Mouse (Mus musculus) left cerebral cortex, postnatal 10 days (tissue): Measurements from ENCODE around the gene Hsd17b13. TPM values are rescaled to one million over a fixed set of nuclear protein-coding genes. Genes with fewer than 3 reads are reported as not detected.
A peak's percentile ranks its signal among the peaks of the same experiment; 100 is the strongest.
"Not testable (repeated sequence)": the region's sequence is repeated elsewhere in the genome, so short reads cannot be mapped to it uniquely, and the experiment has no call there.

Experiments used
- DNase-seq, 2 experiments: peaks; one replicate each; pipeline ENCODE4 v3.0.0; 2021 to 2022; ENCODE audit warnings: low spot score in 2 of 2, mixed read lengths in 1 of 2; ENCODE audit errors: extremely low spot score in 1 of 2
- intact Hi-C: fragments of 180-260 bp; cut with DNase I; formaldehyde crosslinking; loops from one replicate; pipeline ENCODE4 v1.15.1; 2025
- total RNA-seq, 2 experiments: library from RNA; stranded (reverse); gene quantifications; 2 replicates each; pipeline ENCODE4 v1.2.3; 2021

The Hsd17b13 gene
- total RNA-seq, 2 experiments from 2014 or later = 1.3 to 1.9 TPM

DNA sequence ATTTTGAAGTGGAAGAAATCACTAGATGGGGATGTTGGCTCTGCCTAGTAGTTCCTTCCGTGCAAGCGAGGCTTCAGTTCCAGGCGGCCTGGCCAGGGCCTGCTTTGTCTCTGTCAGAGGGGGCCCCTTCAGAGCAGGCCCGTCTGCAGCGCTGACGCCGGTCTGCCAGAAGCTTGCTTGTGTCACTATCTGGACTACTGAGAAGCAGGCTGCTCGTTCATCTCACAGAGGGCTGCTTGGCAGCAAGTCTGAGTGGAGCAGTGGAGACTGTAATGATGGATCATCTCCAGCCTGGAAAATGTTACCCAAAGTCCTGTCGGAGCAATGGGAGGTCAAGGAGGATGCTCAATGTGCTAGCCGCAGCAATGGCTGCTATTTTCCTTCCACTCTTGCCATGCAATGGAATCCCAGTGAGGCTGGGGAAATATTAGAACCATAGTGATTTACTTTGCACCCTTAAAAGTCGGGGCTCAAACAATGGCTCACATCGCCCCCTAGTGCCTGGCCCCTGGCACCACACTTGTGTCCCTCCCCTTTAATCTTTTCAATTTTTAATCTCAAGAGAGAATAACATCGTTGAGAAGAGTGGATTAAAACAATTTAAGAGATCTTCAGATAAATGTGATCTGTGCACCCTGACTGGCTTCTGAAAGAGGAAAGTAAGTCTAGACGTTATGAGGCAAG, 40.2 kb downstream of the Hsd17b13 start:
- intact Hi-C loops = no loop called here
- no peak for DNase-seq

DNA sequence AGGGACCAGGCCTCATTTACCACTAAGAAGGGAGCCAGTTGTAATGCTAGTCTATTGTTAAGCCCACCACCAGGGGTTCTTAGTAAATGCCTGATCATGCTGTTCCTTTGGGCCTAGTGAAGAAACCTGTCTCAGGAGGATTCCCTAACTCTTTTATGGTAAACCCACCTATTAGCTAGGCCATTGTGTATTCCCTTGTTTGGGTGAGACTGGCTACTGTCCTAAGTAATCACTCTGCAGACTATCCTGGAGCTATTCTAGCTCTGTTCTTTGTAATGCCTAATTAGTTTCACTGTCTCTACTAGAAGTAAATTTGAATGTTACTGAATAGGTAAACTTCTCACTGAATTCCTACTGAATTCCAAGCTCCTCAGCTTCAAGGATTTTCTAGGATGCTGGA, 45.3 kb downstream of the Hsd17b13 start:
- DNase-seq, intact Hi-C loops: not testable (repeated sequence)

DNA sequence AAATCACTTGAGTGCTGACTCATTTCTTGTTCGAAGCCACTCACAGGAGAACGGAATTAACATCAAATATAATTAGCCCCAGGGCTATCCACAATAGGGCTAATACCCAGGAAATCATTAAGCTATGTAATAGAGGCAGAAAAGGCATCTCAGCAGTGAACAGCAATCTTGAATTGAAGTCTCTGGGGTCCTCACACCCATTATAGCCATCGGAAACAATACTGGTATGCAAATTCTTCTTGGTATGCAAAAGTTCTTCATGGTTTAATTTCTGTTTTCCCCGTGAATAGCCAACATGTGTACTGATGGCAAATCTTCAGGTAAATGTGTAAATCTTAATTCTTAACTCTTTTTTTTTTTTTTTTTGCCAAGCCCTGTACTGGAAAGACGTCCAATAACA, 46.7 kb downstream of the Hsd17b13 start:
- DNase-seq = no peak
- intact Hi-C loops = no loop called here

DNA sequence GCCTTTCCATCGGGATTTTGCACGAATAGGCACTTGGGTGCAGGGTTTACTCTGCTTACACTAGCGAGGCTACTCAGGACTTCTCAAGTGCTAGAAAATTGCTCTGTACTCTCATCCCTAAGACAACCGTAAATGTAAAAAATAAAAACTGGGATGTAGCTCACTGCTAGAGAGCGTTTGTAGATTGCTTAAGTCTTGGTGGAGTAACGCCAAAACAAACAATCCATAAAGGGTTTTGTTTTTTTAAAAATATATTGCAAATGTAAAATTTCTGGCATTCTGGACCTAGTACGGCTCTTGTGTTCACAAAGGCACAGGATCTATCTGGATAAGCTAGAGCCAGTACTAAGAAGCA, 49.0 kb downstream of the Hsd17b13 start:
- no peak for DNase-seq
- intact Hi-C loops = loop anchor here (2.0 to 10.0 kb wide), 2 partner anchors 71 to 573 kb away; no protein-coding TSS in a partner anchor

DNA sequence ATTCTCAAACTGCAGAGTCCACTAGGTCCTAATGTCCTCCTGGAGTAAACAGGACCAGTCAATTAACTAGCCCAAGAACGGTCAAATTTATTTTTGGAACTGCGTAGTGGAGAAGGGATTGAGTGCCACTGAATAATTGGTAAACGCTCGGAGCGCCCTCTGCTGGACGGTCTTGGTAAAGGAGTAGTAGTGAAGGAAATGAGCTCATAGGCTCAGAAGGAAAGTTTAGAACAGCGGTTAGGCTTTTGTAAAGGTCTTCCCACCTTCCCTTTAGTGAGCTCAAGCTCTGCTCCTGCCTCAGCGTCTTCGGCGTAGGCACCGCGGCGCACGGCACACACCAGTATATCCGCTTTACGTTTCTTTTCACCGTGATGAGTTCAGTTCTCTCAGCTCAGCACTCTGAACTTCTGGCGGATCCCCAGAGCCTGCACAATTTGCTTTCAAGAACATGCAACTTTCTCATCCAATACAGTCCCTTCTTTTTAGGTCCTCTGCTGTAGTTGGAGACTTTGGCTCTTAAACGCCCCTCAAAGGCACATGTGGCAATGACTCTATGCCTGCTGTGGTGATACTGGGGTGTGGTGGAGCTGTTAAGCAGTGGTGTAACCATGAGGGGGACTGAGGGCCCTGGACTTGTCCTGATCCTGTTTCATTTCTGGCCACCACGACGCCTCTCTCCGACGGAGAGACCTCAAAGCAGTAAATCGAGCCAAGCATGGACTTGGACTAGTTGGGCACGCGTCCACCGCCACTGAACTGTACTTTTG, 49.6 kb downstream of the Hsd17b13 start:
- intact Hi-C loops = loop anchor here (2.0 to 10.0 kb wide), 2 partner anchors 71 to 573 kb away; no protein-coding TSS in a partner anchor

DNA sequence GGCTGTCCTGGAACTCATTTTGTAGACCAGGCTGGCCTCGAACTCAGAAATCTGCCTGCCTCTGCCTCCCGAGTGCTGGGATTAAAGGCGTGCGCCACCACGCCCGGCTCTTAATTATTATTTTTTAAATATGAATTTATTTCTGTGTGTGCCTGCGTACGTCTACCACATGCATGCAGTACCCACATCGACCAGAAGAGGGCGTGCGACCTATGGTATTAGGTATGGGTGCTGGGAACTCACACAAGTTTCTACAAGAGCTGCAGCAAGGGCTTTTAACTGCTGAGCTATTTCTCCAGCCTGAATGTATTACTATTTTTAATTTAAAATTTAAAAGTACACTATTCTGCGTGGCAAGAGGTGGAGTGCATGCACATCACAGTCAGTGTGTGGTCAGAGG, 50.8 kb downstream of the Hsd17b13 start:
- intact Hi-C loops = loop anchor here (10.0 kb wide), 1 partner anchor 572 kb away; no protein-coding TSS in a partner anchor
- no peak for DNase-seq

More for the DNA sequence above, 49.6 kb downstream of the Hsd17b13 start:
- peak; percentile 88 to 89 for DNase-seq

DNA sequence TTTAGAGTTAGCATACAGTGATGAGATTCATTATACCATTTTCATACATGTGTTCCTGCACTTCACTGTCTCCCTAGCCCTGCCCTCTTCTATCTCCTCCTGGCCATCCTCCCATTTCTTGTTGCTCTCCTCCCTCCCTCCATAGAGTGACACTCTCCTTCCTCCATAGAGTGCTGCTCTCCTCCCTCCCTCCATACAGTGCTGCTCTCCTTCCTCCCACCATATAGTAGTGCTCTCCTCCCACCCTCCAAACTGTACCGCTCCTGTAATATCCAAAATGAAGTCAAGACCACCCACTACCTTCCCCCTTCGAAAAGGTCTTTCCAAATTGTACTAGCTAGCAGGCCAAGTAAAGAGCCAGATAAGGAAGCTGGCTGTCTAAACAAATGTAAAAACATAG, 53.5 kb downstream of the Hsd17b13 start:
- intact Hi-C loops = loop anchor here (10.0 kb wide), 1 partner anchor 569 kb away; no protein-coding TSS in a partner anchor
- DNase-seq = no peak

DNA sequence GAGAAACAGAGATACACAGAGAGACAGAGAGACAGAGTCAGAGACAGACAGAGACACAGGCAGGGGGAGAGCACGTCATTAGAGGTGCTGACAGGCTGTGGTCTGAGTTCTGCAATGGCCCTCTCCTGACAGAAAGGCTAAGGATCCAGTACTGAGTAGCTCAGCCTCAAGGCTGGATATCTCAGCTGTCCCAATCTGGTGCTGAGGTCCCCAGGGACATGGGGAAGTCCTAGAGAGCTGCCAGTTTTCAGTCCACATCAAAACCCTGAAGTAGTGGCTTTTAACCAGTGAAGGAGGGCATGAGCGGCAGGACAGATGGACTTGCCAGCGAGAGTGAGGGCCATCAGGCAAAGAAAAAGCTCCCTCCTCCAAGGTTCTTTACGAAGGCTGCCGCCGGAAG, 54.1 kb downstream of the Hsd17b13 start:
- no peak for DNase-seq
- intact Hi-C loops = loop anchor here (10.0 kb wide), 1 partner anchor 568 kb away; no protein-coding TSS in a partner anchor

DNA sequence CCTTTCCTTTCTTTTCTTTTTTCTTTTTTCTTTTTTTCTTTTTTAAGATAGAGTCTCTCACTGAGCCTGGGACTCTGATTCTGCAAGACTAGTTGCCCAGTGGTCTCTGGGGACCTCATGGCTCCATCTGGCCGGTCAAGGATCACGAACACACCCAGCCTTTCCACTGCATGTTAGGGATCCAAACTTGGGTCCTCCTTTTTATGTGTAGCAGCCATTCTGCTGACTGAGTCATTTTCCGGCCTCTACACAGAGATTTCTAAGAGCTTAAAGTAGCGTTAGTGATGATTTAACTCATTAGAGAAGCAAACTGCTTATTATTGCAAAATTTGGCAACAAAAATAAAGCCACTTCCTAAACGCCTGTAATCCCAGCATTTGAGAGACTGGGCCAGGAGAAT, 54.8 kb downstream of the Hsd17b13 start:
- DNase-seq = no peak
- intact Hi-C loops = loop anchor here (10.0 kb wide), 1 partner anchor 568 kb away; no protein-coding TSS in a partner anchor

DNA sequence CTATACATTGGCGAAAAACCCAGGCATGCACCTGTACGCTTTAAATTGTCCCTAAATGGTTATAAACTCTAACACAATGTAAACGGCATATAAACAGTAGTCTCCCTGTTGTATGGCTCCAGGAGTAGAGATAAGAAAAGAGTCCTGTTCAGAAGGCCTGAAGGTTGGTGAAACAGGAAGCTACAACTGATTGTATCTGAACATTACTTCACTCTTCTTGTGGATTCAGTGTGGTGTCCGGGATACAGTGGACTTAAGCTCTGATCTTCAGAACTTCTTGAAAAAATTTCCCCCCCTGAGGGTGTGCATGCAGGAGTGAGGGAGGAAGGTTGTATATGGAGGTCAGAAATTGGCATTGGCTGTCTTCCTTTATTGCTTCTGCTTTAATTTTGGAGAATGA, 57.7 kb downstream of the Hsd17b13 start:
- intact Hi-C loops = no loop called here

DNA sequence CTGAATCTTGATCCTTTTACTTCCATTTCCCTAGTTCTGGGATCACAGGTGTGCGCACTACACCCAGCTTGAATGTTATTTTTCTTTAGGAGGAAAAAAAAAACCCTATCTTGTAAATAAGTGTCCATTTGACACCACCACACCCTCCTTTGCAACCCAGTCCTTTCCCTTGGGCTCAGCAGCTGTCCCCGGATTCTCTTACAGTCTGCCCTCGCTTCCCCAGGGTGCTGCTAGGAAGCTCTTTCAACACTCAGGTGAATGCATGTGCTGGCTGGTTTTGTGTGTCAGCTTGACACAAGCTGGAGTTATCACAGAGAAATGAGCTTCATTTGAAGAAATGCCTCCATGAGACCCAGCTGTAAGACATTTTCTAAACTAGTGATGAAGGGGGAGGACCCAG, 59.0 kb downstream of the Hsd17b13 start:
- intact Hi-C loops = no loop called here
- no peak for DNase-seq

More for the DNA sequence above, 57.7 kb downstream of the Hsd17b13 start:
- DNase-seq = no peak

DNA sequence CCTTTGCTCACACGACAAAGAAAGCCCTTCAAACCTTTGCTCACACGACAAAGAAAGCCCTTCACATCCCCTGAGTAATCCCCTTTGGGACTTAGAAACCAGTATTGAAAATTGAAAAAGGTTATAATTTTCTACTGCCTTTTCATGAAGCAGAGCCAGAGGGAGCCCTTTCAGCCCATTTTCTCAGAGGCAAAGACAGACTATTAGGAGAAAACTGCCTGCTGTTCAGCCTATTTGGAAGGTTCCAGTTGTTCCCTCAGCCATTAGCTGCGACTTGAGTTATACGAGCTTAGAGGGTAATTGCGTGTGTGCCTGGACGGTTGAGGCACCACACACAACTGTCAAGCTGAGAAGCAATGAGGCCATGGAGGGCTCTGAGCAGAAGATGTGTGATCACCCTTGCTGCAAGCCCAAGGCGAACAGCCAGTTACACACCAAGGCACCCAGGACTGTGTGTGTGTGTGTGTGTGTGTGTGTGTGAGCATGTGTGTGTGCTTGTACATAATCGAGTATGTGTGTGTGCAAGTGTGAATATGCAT, 59.8 kb downstream of the Hsd17b13 start:
- intact Hi-C loops = no loop called here
- DNase-seq = no peak

DNA sequence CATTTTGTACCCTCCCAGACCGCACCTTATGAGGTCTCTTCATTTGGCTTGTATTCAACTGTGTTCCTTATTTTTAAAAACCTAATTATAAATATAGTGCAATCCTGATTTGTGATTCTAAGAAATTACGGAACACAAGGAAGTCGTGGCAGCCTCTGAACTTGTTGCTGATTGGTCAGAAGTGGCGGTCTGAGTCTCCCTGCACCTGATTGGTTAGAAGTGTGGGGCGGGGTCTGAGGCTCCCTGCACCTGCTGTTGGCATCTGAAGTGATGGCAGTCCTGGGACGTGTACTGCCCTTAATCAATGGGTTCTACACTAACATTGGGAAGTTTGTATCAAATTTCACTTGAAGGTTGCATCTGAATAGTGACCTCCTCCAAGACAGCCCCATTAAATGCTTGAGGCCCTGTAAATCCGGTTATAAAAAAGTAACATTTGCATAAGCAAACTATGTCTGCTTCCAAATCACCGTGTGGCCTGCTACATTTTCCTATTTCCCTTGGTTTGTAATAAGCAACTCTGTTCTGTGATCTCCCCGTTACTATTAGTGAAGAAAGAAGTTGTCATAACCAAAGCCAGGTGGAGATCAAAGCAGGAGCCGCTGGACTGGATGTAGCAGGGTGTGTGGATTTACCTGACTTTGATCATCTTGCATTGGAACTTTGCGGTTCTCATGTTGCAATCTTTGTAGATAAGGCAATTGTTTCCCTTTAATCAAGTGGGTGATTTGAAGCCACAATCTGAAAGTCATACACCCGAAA, 60.4 kb downstream of the Hsd17b13 start:
- intact Hi-C loops = no loop called here
- no peak for DNase-seq

DNA sequence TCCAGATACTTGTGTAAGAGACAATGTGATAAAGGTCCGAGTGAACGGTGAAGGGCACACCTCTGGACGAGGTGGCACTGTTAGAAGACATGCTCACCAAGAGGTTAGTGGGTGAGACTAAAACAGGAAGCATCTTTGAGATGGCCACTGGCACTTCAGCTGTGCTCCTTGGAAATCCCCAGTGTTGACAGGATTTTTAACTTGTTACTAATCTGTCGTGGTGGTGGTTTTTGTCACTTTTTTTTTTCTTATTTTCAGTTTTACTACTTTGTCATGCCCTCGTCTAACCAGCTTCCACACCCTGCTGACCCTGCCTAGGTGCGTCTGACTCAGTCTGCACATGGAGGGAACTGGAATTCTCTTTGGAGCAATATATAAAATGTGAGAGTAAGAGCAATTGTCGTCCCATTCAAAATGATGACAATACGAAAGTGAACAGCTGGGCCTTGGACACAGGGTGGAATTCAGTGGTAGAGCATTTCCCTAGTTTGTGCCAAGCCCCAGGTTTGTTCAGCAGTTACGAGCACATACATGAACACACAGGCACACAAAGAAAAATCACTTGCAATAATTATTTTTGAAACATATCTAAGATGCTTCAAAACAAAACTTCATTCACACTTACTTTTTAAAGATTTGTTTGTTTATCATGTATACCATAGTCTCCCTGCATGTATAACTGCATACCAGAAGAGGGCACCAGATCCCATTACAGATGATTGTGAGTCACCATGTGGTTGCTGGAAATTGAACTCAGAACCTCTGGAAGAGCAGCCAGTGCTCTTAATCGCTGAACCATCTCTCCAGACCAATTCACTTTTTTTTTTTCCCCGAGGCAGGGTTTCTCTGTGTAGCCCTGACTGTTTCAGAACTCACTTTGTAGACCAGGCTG, 62.6 kb downstream of the Hsd17b13 start:
- no peak for DNase-seq
- intact Hi-C loops = no loop called here

DNA sequence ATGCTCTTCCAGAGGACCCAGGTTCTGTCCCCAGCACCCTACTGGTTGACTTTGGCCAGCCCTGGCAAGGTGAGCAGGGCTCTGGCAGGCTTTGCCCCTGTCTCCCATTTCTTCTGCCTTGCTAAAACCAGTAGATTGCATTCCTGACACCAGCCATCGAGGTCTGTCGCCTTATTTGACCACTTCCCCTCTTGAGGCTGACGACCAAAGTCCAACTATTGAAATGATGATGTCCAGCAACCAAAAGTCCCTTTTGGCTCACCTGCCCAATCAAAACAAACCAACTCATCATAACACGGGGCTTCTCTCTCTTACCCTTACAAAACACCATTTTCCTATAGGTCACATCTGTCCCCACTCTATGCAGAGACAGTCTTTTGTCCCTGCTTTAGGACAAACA, 64.1 kb downstream of the Hsd17b13 start:
- DNase-seq = no peak
- intact Hi-C loops = no loop called here

DNA sequence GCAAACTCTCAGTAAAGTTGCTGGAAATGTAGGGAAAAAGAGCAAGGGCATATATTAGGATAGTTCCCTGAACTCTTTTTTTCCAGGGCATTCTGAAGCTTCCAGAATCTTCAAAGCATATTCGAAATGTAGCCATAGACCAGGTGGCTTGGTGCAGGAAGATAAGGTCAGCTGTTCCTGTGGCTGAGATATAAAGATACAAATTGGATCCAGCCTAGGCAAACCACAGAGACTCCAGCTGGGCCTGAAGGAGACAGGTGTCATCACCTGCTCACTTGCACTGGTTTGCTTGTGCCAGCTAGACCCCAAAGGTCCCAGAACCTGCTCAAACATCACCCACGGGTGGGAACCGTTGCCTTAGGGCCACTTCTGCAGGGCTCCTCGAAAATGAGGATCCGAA, 65.7 kb downstream of the Hsd17b13 start:
- intact Hi-C loops = no loop called here
- no peak for DNase-seq

DNA sequence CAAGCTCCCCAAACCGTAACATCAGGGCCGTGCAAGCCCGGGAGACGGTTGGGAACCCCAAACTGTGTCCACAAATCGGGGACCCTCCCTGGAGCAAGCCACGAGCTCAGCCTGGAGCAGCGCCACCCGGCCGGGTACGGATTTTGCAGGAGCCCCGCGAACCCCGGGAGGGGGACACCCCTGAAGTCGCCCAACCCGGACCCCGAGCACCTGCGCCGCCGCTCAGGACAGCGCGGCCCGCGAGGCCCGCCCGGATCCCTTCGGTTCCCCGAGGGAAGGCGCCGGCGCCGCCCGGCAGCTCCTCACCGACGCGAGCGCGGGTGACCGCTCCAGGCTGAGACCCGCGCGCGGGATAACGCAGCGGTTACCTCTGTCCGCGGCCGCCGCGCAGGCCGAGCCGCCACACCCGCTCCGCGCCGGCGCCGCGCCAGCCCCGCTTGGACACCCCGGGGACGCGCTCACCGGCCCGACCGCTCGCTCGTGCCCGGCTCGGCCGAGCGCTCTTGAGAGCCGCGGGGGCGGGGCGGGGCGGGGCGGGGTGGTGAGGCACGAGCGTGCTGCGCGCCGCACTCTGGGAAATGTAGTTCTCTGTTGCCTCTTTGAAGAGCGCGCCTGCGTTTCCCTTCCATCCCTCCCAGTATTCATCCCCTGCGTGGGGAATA, 66.3 kb downstream of the Hsd17b13 start, which contains the start of gene Klhl8:
TSS of gene Klhl8 (minus strand) at position 512 of the 662 bp plus-strand sequence.
- intact Hi-C loops = no loop called here

DNA sequence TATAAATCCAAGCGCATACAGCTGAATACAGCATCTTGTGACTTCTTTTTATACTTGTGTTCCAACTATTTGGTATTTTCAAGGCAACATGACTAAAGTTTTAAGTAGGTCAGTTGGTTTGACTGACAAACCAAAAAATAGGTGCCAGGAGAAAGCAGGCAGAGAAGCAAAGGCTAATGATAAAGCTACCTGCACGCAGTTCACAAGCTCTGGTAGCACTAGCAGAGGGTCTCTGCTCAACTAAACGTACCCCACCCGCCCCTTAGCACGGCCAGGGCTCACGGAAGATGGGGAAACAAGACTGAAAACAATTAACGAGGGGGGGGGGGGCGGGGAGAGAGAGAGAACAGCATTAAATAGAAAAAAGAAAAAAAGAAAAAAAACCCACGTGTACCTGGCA, 67.1 kb downstream of the Hsd17b13 start:
- no peak for DNase-seq
- intact Hi-C loops = no loop called here

More for the DNA sequence above, 66.3 kb downstream of the Hsd17b13 start, which contains the start of gene Klhl8:
- peak; percentile 73 to 93 for DNase-seq
